ENCODE assay signal across 13 mouse cellular contexts in the genomic region with DNA sequence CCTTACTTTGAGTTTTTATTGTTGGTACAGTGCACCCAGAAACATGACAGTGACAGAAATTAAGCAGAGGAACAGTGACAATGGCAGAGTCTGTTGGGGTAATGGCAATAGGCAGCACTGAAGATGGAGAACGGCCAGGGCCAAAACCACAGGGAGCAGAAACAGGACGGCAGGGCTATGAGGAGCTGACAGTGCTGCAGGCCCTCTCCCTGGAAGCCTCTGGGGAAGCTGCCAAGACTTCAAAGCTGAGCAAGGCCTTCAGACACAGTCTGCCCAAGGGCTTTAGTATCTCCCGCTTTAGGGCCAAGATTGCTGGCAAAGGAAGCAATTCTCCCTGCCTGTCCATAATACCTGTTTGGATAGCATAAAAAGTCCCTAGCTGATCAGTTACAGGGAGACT. TPM values are rescaled to one million over a fixed set of nuclear protein-coding genes. Genes with fewer than 3 reads are reported as not detected.
A peak's percentile ranks its signal among the peaks of the same experiment; 100 is the strongest.
DNase-seq lines count a peak whose midpoint lies in the region; ATAC-seq and TF ChIP-seq lines count a peak whose summit lies in the region.
"Had no signal": no experiment of that assay in that cellular context is flagged by ENCODE, and none has a peak within 500 bp of the region (broad histone marks: within the 10 kb centered on the region; RNA-seq: fewer than 3 reads in every experiment).

No protein-coding gene starts in this region.

- no peak overlapping the region for H3K4me2 ChIP-seq in hindbrain, postnatal 0 days (ENCODE audit: low read depth, low read length)
- no peak overlapping the region for H3K4me2 ChIP-seq in hindbrain, embryonic 11.5 days (replicated peaks; ENCODE audit: low read depth, low read length)
- H3K4me2 ChIP-seq: embryonic facial prominence, embryonic 13.5 days; intestine, embryonic 15.5 days had no signal

- H3K9me3 ChIP-seq in hindbrain, postnatal 0 days (ENCODE audit: low read length) = no peaks in the 10 kb centered on the region
- no peaks in the 10 kb centered on the region for H3K9me3 ChIP-seq in hindbrain, embryonic 11.5 days (ENCODE audit: control insufficient read depth, low read length)
- H3K9me3 ChIP-seq: embryonic facial prominence, embryonic 13.5 days; intestine, embryonic 15.5 days had no signal

- peak; percentile 83 for ATAC-seq in hindbrain, postnatal 0 days
- no peak for ATAC-seq in hindbrain, embryonic 11.5 days (ENCODE audit: low FRiP score)
- ATAC-seq: intestine, embryonic 15.5 days had no signal

- H3K4me3 ChIP-seq in hindbrain, postnatal 0 days (ENCODE audit: low read length) = no peak overlapping the region
- H3K4me3 ChIP-seq in hindbrain, embryonic 11.5 days (ENCODE audit: low read depth, low read length) = no peak overlapping the region
- H3K4me3 ChIP-seq in thymus, adult 2 months (ENCODE audit: control insufficient read depth, insufficient read depth, low read length) = no peak overlapping the region
- H3K4me3 ChIP-seq: embryonic facial prominence, embryonic 13.5 days; intestine, embryonic 15.5 days had no signal

- DNase-seq in hindbrain, postnatal 0 days (ENCODE audit: low spot score) = peak; percentile 81
- DNase-seq in hindbrain, embryonic 11.5 days (ENCODE audit: low spot score) = no peak
- DNase-seq in ovary, postnatal 36 days (ENCODE audit: low spot score) = peak; percentile 62
- DNase-seq in ovary, postnatal 10 days (ENCODE audit: low spot score) = no peak
- peak; percentile 84 to 85 for DNase-seq in adrenal gland, postnatal 36 days
- peak; percentile 33 for DNase-seq in skeletal muscle tissue, adult 2 months (ENCODE audit: low read depth, low spot score)
- DNase-seq in thymus, adult 2 months = no peak
- DNase-seq in spleen, adult 18-20 months = no peak
- DNase-seq: heart, adult 11 months; lung, adult 2 months; thymus, postnatal 14 days had no signal

- TF ChIP-seq POLR2A in thymus, adult 2 months (IDR thresholded peaks at IDR 0.05; ENCODE audit: control insufficient read depth, extremely low read depth, insufficient read depth, low read length, poor library complexity) = no peak

- H3K4me1 ChIP-seq in hindbrain, postnatal 0 days (ENCODE audit: insufficient read depth, low read length) = no peaks in the 10 kb centered on the region; the same call in 1 of the 2 replicates
- no peaks in the 10 kb centered on the region for H3K4me1 ChIP-seq in hindbrain, embryonic 11.5 days (replicated peaks; ENCODE audit: control insufficient read depth, insufficient read depth, low read length)
- H3K4me1 ChIP-seq in thymus, adult 2 months (replicated peaks; ENCODE audit: control insufficient read depth, insufficient read depth, low read length) = no peaks in the 10 kb centered on the region
- H3K4me1 ChIP-seq: embryonic facial prominence, embryonic 13.5 days; intestine, embryonic 15.5 days had no signal

- no peaks in the 10 kb centered on the region for H3K36me3 ChIP-seq in hindbrain, postnatal 0 days (ENCODE audit: insufficient read depth, low read length)
- no peaks in the 10 kb centered on the region for H3K36me3 ChIP-seq in hindbrain, embryonic 11.5 days (ENCODE audit: control insufficient read depth, insufficient read depth, low read length)
- no peaks in the 10 kb centered on the region for H3K36me3 ChIP-seq in thymus, adult 2 months (ENCODE audit: control insufficient read depth, insufficient read depth, low read length)
- H3K36me3 ChIP-seq: embryonic facial prominence, embryonic 13.5 days; intestine, embryonic 15.5 days had no signal

- TF ChIP-seq CTCF in hindbrain, postnatal 0 days (IDR thresholded peaks at IDR 0.05; ENCODE audit: low read depth) = no peak
- no peak for TF ChIP-seq CTCF in thymus, adult 2 months (IDR thresholded peaks at IDR 0.05; ENCODE audit: borderline replicate concordance, control insufficient read depth, extremely low read depth, insufficient read depth, low read length, poor library complexity)

- 33% methylated on average over 3 of the region's 3 CpGs for WGBS in hindbrain, postnatal 0 days
- WGBS in hindbrain, embryonic 11.5 days = 68% methylated on average over 3 of the region's 3 CpGs
- WGBS in thymus, adult 2 months = 65% methylated on average over 3 of the region's 3 CpGs

- no peak overlapping the region for H3K9ac ChIP-seq in hindbrain, postnatal 0 days (replicated peaks; ENCODE audit: low read length)
- H3K9ac ChIP-seq in hindbrain, embryonic 11.5 days (ENCODE audit: low read depth, low read length) = no peak overlapping the region
- H3K9ac ChIP-seq: embryonic facial prominence, embryonic 13.5 days; intestine, embryonic 15.5 days had no signal

- peak overlapping the region; percentile 41; the same call in 1 of the 2 replicates for H3K27ac ChIP-seq in hindbrain, postnatal 0 days
- H3K27ac ChIP-seq in hindbrain, embryonic 11.5 days (ENCODE audit: low read depth, low read length) = no peak overlapping the region
- H3K27ac ChIP-seq in thymus, adult 2 months (ENCODE audit: control insufficient read depth, insufficient read depth, low read length) = no peak overlapping the region
- H3K27ac ChIP-seq: embryonic facial prominence, embryonic 13.5 days; intestine, embryonic 15.5 days had no signal

- H3K27me3 ChIP-seq in hindbrain, postnatal 0 days (ENCODE audit: insufficient read depth, low read length) = no peaks in the 10 kb centered on the region
- H3K27me3 ChIP-seq in hindbrain, embryonic 11.5 days (ENCODE audit: control insufficient read depth, insufficient read depth, low read length) = no peaks in the 10 kb centered on the region
- no peaks in the 10 kb centered on the region for H3K27me3 ChIP-seq in thymus, adult 2 months (ENCODE audit: control insufficient read depth, insufficient read depth, low read length)
- H3K27me3 ChIP-seq: embryonic facial prominence, embryonic 13.5 days; intestine, embryonic 15.5 days had no signal

RNA-seq across cellular contexts. Expression of gene Fam120a, which starts 33.9 kb away (rescaled TPM):
- 68.3 and 76.3 TPM in 2 replicates for total RNA-seq in hindbrain, postnatal 0 days (2014; rRNA removed)
- 10.3 and 11.1 TPM in 2 replicates for polyA plus RNA-seq in hindbrain, postnatal 0 days (2015; fragmentation: Nextera tagmentation; extraction: Ambion mirVana)
- 18.7 and 24.9 TPM in 2 replicates for polyA plus RNA-seq in hindbrain, embryonic 11.5 days (2014; fragmentation: Nextera tagmentation; extraction: Ambion mirVana)
- total RNA-seq in adrenal gland, postnatal 36 days (2021) = 100 to 1,000 TPM; 182 to 184 TPM
- 120 and 142 TPM in 2 replicates for polyA plus RNA-seq in thymus, adult 2 months (2012; rRNA removed)

Comparison
In these comparisons a context has a peak if more than half of its experiments do, and no peak if none do; other contexts are left out.
1. DNase-seq: peak in hindbrain, postnatal 0 days (single experiment), ovary, postnatal 36 days (single experiment), adrenal gland, postnatal 36 days (2 of 2) and skeletal muscle tissue, adult 2 months (single experiment); none in hindbrain, embryonic 11.5 days (single experiment), ovary, postnatal 10 days (single experiment), thymus, adult 2 months (single experiment) and spleen, adult 18-20 months (0 of 2).